Comparison of ENCODE assay signal across 16 mouse cellular contexts in genomic region chr13:8633385-8634337, GRCm38 (mm10).
A peak's percentile ranks its signal among the peaks of the same experiment; 100 is the strongest.
DNase-seq lines count a peak whose midpoint lies in the region; ATAC-seq lines count a peak whose summit lies in the region.
"Had no signal": no experiment of that assay in that cellular context is flagged by ENCODE, and none has a peak within 500 bp of the region (broad histone marks: within the 10 kb centered on the region; RNA-seq: fewer than 3 reads in every experiment).

No protein-coding gene starts in this region.

- H3K27ac ChIP-seq in hindbrain, embryonic 10.5 days, result peak overlapping the region; percentile 51; the same call in 1 of the 2 replicates
- H3K27ac ChIP-seq in hindbrain, embryonic 13.5 days, result no peak overlapping the region
- no peak overlapping the region for H3K27ac ChIP-seq in neural tube, embryonic 12.5 days
- H3K27ac ChIP-seq in limb, embryonic 10.5 days, result no peak overlapping the region
- H3K27ac ChIP-seq: embryonic facial prominence, embryonic 15.5 days; forebrain, embryonic 15.5 days; kidney, postnatal 0 days; limb, embryonic 12.5 days had no signal

- no peak for DNase-seq in hindbrain, embryonic 10.5 days (ENCODE audit: low spot score)
- no peak for DNase-seq in neural tube, embryonic 10.5 days (ENCODE audit: extremely low spot score, low spot score)
- DNase-seq in left cerebral cortex, postnatal 36 days (ENCODE audit: low spot score in 2 of 2), result no peak
- DNase-seq in limb, embryonic 10.5 days (ENCODE audit: low spot score), result no peak
- DNase-seq: adrenal gland, adult 8-10 months; cerebellum, adult 9-10 months; thymus, postnatal 4 days had no signal

- intact Hi-C loops in left cerebral cortex, postnatal 36 days (cut with DNase I), result no loop called here

- H3K27me3 ChIP-seq in hindbrain, embryonic 10.5 days (ENCODE audit: insufficient read depth, poor library complexity, severe bottlenecking), result no peaks in the 10 kb centered on the region
- H3K27me3 ChIP-seq in hindbrain, embryonic 13.5 days, result no peaks in the 10 kb centered on the region
- no peaks in the 10 kb centered on the region for H3K27me3 ChIP-seq in neural tube, embryonic 12.5 days (replicated peaks)
- H3K27me3 ChIP-seq in limb, embryonic 10.5 days (ENCODE audit: low read depth, poor library complexity, severe bottlenecking), result no peaks in the 10 kb centered on the region
- H3K27me3 ChIP-seq: CH12.LX; embryonic facial prominence, embryonic 15.5 days; forebrain, embryonic 15.5 days; limb, embryonic 12.5 days had no signal

- 70% methylated on average over 5 of the region's 5 CpGs for WGBS in hindbrain, embryonic 10.5 days
- 70% methylated on average over 5 of the region's 5 CpGs for WGBS in hindbrain, embryonic 13.5 days
- WGBS in neural tube, embryonic 12.5 days, result 70% methylated on average over 5 of the region's 5 CpGs
- 84% methylated on average over 5 of the region's 5 CpGs for WGBS in limb, embryonic 10.5 days

- peaks cover 28% of the 10 kb centered on the region for H3K4me1 ChIP-seq in hindbrain, embryonic 10.5 days (replicated peaks)
- no peaks in the 10 kb centered on the region for H3K4me1 ChIP-seq in hindbrain, embryonic 13.5 days (replicated peaks)
- no peaks in the 10 kb centered on the region for H3K4me1 ChIP-seq in neural tube, embryonic 12.5 days
- no peaks in the 10 kb centered on the region for H3K4me1 ChIP-seq in limb, embryonic 10.5 days
- H3K4me1 ChIP-seq: embryonic facial prominence, embryonic 15.5 days; forebrain, embryonic 15.5 days; limb, embryonic 12.5 days had no signal

- no peaks in the 10 kb centered on the region for H3K9me3 ChIP-seq in hindbrain, embryonic 10.5 days
- H3K9me3 ChIP-seq in hindbrain, embryonic 13.5 days, result no peaks in the 10 kb centered on the region
- no peaks in the 10 kb centered on the region for H3K9me3 ChIP-seq in neural tube, embryonic 12.5 days
- no peaks in the 10 kb centered on the region for H3K9me3 ChIP-seq in limb, embryonic 10.5 days (replicated peaks)
- H3K9me3 ChIP-seq: embryonic facial prominence, embryonic 15.5 days; forebrain, embryonic 15.5 days; limb, embryonic 12.5 days had no signal

- H3K4me3 ChIP-seq in hindbrain, embryonic 10.5 days, result no peak overlapping the region
- H3K4me3 ChIP-seq in hindbrain, embryonic 13.5 days, result no peak overlapping the region
- no peak overlapping the region for H3K4me3 ChIP-seq in neural tube, embryonic 12.5 days
- no peak overlapping the region for H3K4me3 ChIP-seq in limb, embryonic 10.5 days
- H3K4me3 ChIP-seq: embryonic facial prominence, embryonic 15.5 days; forebrain, embryonic 15.5 days; limb, embryonic 12.5 days had no signal

- H3K36me3 ChIP-seq in hindbrain, embryonic 10.5 days, result no peaks in the 10 kb centered on the region
- no peaks in the 10 kb centered on the region for H3K36me3 ChIP-seq in hindbrain, embryonic 13.5 days
- H3K36me3 ChIP-seq in neural tube, embryonic 12.5 days, result no peaks in the 10 kb centered on the region
- H3K36me3 ChIP-seq in limb, embryonic 10.5 days, result no peaks in the 10 kb centered on the region
- H3K36me3 ChIP-seq: embryonic facial prominence, embryonic 15.5 days; forebrain, embryonic 15.5 days; limb, embryonic 12.5 days had no signal

- H3K9ac ChIP-seq in hindbrain, embryonic 13.5 days, result no peak overlapping the region
- no peak overlapping the region for H3K9ac ChIP-seq in neural tube, embryonic 12.5 days
- H3K9ac ChIP-seq: embryonic facial prominence, embryonic 15.5 days; forebrain, embryonic 15.5 days; limb, embryonic 12.5 days had no signal

- ATAC-seq in hindbrain, embryonic 13.5 days (ENCODE audit: low FRiP score), result no peak
- ATAC-seq in neural tube, embryonic 12.5 days (ENCODE audit: low FRiP score, low read depth), result 0 out of 2 replicates have a peak, but pooled peaks have one; percentile 41
- peak; percentile 72 to 74 for ATAC-seq in hematopoietic stem cell, adult 5-6 weeks (replicated peaks in 1 of 2; ENCODE audit: insufficient read depth in 1 of 2, low FRiP score in 2 of 2, low TSS enrichment in 1 of 2, low read depth in 1 of 2, poor library complexity in 2 of 2, severe bottlenecking in 2 of 2)
- ATAC-seq in megakaryocyte progenitor cell, adult 5-6 weeks (replicated peaks; ENCODE audit: poor library complexity), result peak; percentile 42
- ATAC-seq: forebrain, embryonic 15.5 days had no signal

- H3K4me2 ChIP-seq in hindbrain, embryonic 13.5 days, result no peak overlapping the region
- H3K4me2 ChIP-seq in neural tube, embryonic 12.5 days (replicated peaks), result no peak overlapping the region
- H3K4me2 ChIP-seq: embryonic facial prominence, embryonic 15.5 days; forebrain, embryonic 15.5 days; limb, embryonic 12.5 days had no signal
